Mouse (Mus musculus): ENCODE data around the gene Bcorl1. TPM values are rescaled to one million over a fixed set of nuclear protein-coding genes. Genes with fewer than 3 reads are reported as not detected.

The Bcorl1 gene
- polyA plus RNA-seq, 1 experiment from 2014 or later: 6.2 TPM

DNA sequence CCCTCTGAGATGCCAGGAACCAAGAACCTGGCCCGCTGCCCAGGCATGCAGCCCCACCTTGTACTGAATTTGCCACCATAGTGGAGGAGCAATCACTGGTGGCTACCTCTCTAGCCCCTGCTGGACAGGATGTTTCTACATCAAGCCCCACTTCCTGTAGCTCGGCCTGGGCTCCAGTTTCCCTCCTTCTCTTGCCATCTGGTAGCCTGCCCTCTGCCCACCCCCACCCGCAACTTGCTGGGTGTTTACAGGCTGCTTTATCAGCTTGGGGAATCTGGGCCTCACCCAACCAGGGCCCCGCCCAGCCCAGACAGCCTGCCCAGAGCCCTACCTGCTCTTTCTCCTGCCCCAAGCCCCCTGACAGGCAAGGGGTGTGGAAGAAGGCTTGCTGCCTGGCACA, 97.9 kb downstream of the Bcorl1 start:
- 48% methylated on average over 4 of the region's 4 CpGs for WGBS
- TF ChIP-seq CTCF (IDR thresholded peaks at IDR 0.05; ENCODE audit: low read depth): no peak
- peak; percentile 62 for ATAC-seq (ENCODE audit: insufficient read depth)
- Histone ChIP-seq H3K27me3 (ENCODE audit: insufficient read depth, low read length) (no peaks in the 10 kb centered on the region), H3K36me3 (ENCODE audit: insufficient read depth) (no peaks in the 10 kb centered on the region), H3K9me3 (ENCODE audit: low read depth, low read length) (no peaks in the 10 kb centered on the region), H3K9ac (no peak overlapping the region), H3K4me2 (no peak overlapping the region), H3K27ac (ENCODE audit: low read depth) (no peak overlapping the region), H3K4me3 (ENCODE audit: low read depth, low read length) (no peak overlapping the region), H3K4me1 (ENCODE audit: insufficient read depth) (no peaks in the 10 kb centered on the region)
- no peak for DNase-seq

DNA sequence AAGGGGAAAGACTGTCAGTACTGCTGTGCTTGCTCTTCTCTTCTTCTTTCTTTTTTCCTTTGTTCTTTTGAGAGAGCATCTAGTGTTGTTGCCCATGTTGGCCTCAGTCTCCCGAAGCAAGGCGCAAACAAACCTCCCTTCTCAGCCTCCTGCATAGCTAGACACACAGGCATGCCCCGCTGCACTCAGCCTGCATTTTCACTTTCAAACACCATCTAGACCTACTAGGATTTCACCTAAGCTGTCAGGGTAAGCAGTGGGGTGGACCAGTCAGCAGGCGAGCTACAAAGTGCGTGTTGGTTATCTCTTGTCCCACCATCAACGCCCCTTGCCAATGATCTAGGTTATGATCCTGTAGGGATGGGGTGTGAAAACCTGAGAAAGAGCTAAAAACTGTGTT, 100.4 kb downstream of the Bcorl1 start:
- Histone ChIP-seq H3K4me3 (ENCODE audit: low read depth, low read length) (no peak overlapping the region), H3K27ac (ENCODE audit: low read depth) (no peak overlapping the region), H3K36me3 (ENCODE audit: insufficient read depth) (no peaks in the 10 kb centered on the region), H3K27me3 (ENCODE audit: insufficient read depth, low read length) (no peaks in the 10 kb centered on the region), H3K9ac (no peak overlapping the region), H3K9me3 (ENCODE audit: low read depth, low read length) (no peaks in the 10 kb centered on the region), H3K4me1 (ENCODE audit: insufficient read depth) (no peaks in the 10 kb centered on the region), H3K4me2 (no peak overlapping the region)
- no peak for TF ChIP-seq CTCF (IDR thresholded peaks at IDR 0.05; ENCODE audit: low read depth)
- ATAC-seq (ENCODE audit: insufficient read depth) (no peak), DNase-seq (no peak)
- WGBS: 83% methylated on average over 6 of the region's 6 CpGs

- no peaks in the 10 kb centered on the region for H3K4me1 ChIP-seq (ENCODE audit: insufficient read depth)
- no peaks in the 10 kb centered on the region for H3K9me3 ChIP-seq (ENCODE audit: low read depth, low read length)
- WGBS: 68% methylated on average over 7 of the region's 7 CpGs
- H3K4me2 ChIP-seq: no peak overlapping the region
- no peaks in the 10 kb centered on the region for H3K36me3 ChIP-seq (ENCODE audit: insufficient read depth)
- DNase-seq (no peak), ATAC-seq (ENCODE audit: insufficient read depth) (no peak)
- no peak overlapping the region for H3K9ac ChIP-seq
- no peak overlapping the region for H3K27ac ChIP-seq (ENCODE audit: low read depth)
- no peaks in the 10 kb centered on the region for H3K27me3 ChIP-seq (ENCODE audit: insufficient read depth, low read length)
- no peak overlapping the region for H3K4me3 ChIP-seq (ENCODE audit: low read depth, low read length)
- no peak for TF ChIP-seq CTCF (IDR thresholded peaks at IDR 0.05; ENCODE audit: low read depth)
Measured at GRCm38 (mm10) chrX:48441954-48442353, 100.8 kb downstream of the Bcorl1 start.

DNA sequence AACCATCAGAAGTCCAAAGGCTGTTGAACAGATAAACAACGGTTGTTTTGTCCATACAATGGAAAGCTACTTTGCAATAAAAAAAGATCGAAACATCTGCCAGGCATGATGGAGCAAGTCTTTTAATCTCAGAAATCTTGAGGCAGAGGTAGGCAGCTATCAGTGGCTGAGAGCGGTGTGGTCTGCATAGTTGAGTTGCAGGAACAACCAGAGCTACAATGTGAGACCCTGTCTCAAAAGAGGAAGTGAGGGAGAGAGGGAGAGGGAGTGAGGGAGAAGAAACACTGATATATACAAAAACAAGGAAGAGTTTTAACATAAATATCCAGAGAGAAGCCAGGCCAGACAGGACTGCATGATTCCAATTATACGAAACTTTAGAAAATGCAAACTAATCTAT, 103.5 kb downstream of the Bcorl1 start:
- DNase-seq: no peak
- no peak for ATAC-seq (ENCODE audit: insufficient read depth)
- no peak overlapping the region for H3K27ac ChIP-seq (ENCODE audit: low read depth)
- H3K36me3 ChIP-seq (ENCODE audit: insufficient read depth): no peaks in the 10 kb centered on the region
- H3K4me2 ChIP-seq: no peak overlapping the region
- no peak overlapping the region for H3K4me3 ChIP-seq (ENCODE audit: low read depth, low read length)
- TF ChIP-seq CTCF (IDR thresholded peaks at IDR 0.05; ENCODE audit: low read depth): no peak
- 80% methylated on average over 4 of the region's 4 CpGs for WGBS
- H3K9me3 ChIP-seq (ENCODE audit: low read depth, low read length): no peaks in the 10 kb centered on the region
- H3K4me1 ChIP-seq (ENCODE audit: insufficient read depth): no peaks in the 10 kb centered on the region
- no peak overlapping the region for H3K9ac ChIP-seq
- H3K27me3 ChIP-seq (ENCODE audit: insufficient read depth, low read length): no peaks in the 10 kb centered on the region

- no peak overlapping the region for H3K9ac ChIP-seq
- DNase-seq (no peak), ATAC-seq (ENCODE audit: insufficient read depth) (no peak)
- no peaks in the 10 kb centered on the region for H3K27me3 ChIP-seq (ENCODE audit: insufficient read depth, low read length)
- no peaks in the 10 kb centered on the region for H3K36me3 ChIP-seq (ENCODE audit: insufficient read depth)
- H3K27ac ChIP-seq (ENCODE audit: low read depth): no peak overlapping the region
- TF ChIP-seq CTCF (IDR thresholded peaks at IDR 0.05; ENCODE audit: low read depth): no peak
- no peaks in the 10 kb centered on the region for H3K4me1 ChIP-seq (ENCODE audit: insufficient read depth)
- H3K9me3 ChIP-seq (ENCODE audit: low read depth, low read length): no peaks in the 10 kb centered on the region
- no peak overlapping the region for H3K4me3 ChIP-seq (ENCODE audit: low read depth, low read length)
- WGBS: 36% methylated on average over 10 of the region's 10 CpGs
- no peak overlapping the region for H3K4me2 ChIP-seq
Measured at GRCm38 (mm10) chrX:48449646-48450045, 108.5 kb downstream of the Bcorl1 start.

GRCm38 (mm10) chrX:48452231-48452890, 111.2 kb downstream of the Bcorl1 start:
- TF ChIP-seq CTCF (IDR thresholded peaks at IDR 0.05; ENCODE audit: low read depth): no peak
- peak overlapping the region; percentile 59 for H3K4me2 ChIP-seq

GRCm38 (mm10) chrX:48452931-48453673, 111.9 kb downstream of the Bcorl1 start:
- Histone ChIP-seq H3K36me3 (ENCODE audit: insufficient read depth) (no peaks in the 10 kb centered on the region), H3K27ac (ENCODE audit: low read depth) (0 out of 2 replicates have a peak overlapping the region, but pooled peaks have one; percentile 12), H3K9me3 (ENCODE audit: low read depth, low read length) (no peaks in the 10 kb centered on the region), H3K4me2 (peak overlapping the region; percentile 59), H3K4me3 (ENCODE audit: low read depth, low read length) (peak overlapping the region; percentile 51), H3K4me1 (ENCODE audit: insufficient read depth) (no peaks in the 10 kb centered on the region), H3K27me3 (ENCODE audit: insufficient read depth, low read length) (no peaks in the 10 kb centered on the region), H3K9ac (peak overlapping the region; percentile 65)
- WGBS: 16% methylated on average over 65 of the region's 71 CpGs
- no peak for TF ChIP-seq CTCF (IDR thresholded peaks at IDR 0.05; ENCODE audit: low read depth)
- peak; percentile 17 for ATAC-seq (ENCODE audit: insufficient read depth)
- peak; percentile 26 for DNase-seq

More at GRCm38 (mm10) chrX:48452231-48452890, 111.2 kb downstream of the Bcorl1 start:
- WGBS: 33% methylated on average over 9 of the region's 9 CpGs
- Histone ChIP-seq H3K4me1 (ENCODE audit: insufficient read depth) (no peaks in the 10 kb centered on the region), H3K4me3 (ENCODE audit: low read depth, low read length) (peak overlapping the region; percentile 51), H3K9me3 (ENCODE audit: low read depth, low read length) (no peaks in the 10 kb centered on the region), H3K27ac (ENCODE audit: low read depth) (no peak overlapping the region), H3K36me3 (ENCODE audit: insufficient read depth) (no peaks in the 10 kb centered on the region), H3K27me3 (ENCODE audit: insufficient read depth, low read length) (no peaks in the 10 kb centered on the region), H3K9ac (peak overlapping the region; percentile 65)
- DNase-seq: peak; percentile 21
- no peak for ATAC-seq (ENCODE audit: insufficient read depth)
